Comparison of ENCODE assay signal across 18 mouse cellular contexts in the genomic region with DNA sequence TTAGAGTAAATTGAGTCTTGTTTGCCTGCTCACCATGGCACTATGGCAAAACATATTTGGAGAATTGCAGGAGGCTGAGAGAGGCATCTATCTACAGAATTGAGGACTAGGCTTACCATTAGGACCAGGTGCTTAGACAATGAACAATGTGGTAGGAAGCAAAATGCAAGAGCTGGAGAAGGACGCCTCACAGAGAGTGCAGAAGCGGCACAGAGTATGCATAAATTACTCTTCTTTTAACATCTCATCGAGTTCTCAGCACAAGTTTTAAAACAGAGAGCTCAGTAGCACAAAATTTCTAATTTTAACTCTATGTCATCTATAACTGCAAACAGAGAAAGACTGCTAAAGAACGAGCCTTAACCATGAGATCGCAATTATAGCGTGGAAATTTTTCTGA.
"Had no signal": no experiment of that assay in that cellular context is flagged by ENCODE, and none has a peak within 500 bp of the region (broad histone marks: within the 10 kb centered on the region; RNA-seq: fewer than 3 reads in every experiment).

No protein-coding gene starts in this region.

- H3K4me2 ChIP-seq: kidney, embryonic 15.5 days; liver, embryonic 13.5 days; neural tube, embryonic 13.5 days; stomach, embryonic 15.5 days had no signal

- H3K4me1 ChIP-seq: liver, embryonic 13.5 days; stomach, embryonic 15.5 days had no signal

- DNase-seq: kidney, adult 11 months; kidney, adult 8-10 months; kidney, postnatal 10 days; kidney, postnatal 36 days; layer of hippocampus, postnatal 36 days; liver, embryonic 13.5 days; lung, adult 2 months; lung, postnatal 14 days; lung, postnatal 4 days; retina, postnatal 1 day; right cerebral cortex, postnatal 25 days; spleen, adult 18-20 months; thymus, postnatal 25 days had no signal

- H3K36me3 ChIP-seq: kidney, embryonic 15.5 days; liver, embryonic 13.5 days; neural tube, embryonic 13.5 days; stomach, embryonic 15.5 days had no signal

- H3K27ac ChIP-seq: kidney, embryonic 15.5 days; left cerebral cortex, adult 2 months; liver, embryonic 13.5 days; neural tube, embryonic 13.5 days; stomach, embryonic 15.5 days had no signal

- H3K9ac ChIP-seq: kidney, embryonic 15.5 days; liver, embryonic 13.5 days; neural tube, embryonic 13.5 days; stomach, embryonic 15.5 days had no signal

- H3K27me3 ChIP-seq: kidney, embryonic 15.5 days; liver, embryonic 13.5 days; neural tube, embryonic 13.5 days; stomach, embryonic 15.5 days had no signal

- H3K4me3 ChIP-seq: kidney, embryonic 15.5 days; left cerebral cortex, adult 2 months; liver, embryonic 13.5 days; myocyte; neural tube, embryonic 13.5 days; stomach, embryonic 15.5 days had no signal

- H3K9me3 ChIP-seq: kidney, embryonic 15.5 days; liver, embryonic 13.5 days; neural tube, embryonic 13.5 days; stomach, embryonic 15.5 days had no signal
